Mouse (Mus musculus): Measurements from ENCODE around the gene Gm21761.
"Not testable (repeated sequence)": the region's sequence is repeated elsewhere in the genome, so short reads cannot be mapped to it uniquely, and the experiment has no call there.

GRCm38 (mm10) chr13:119916449-119916848 lies 12.6 kb downstream of the Gm21761 start:
- not testable (repeated sequence) for TF ChIP-seq CTCF (IDR thresholded peaks at IDR 0.05; ENCODE audit: control insufficient read depth, insufficient read depth, low read length); POLR2A (IDR thresholded peaks at IDR 0.05; ENCODE audit: borderline replicate concordance, control insufficient read depth, low read depth, low read length)

All from bone marrow, adult 2 months (tissue).